Mouse (Mus musculus) heart, postnatal 0 days (tissue): Measurements from ENCODE around the gene Zfp747. TPM values are rescaled to one million over a fixed set of nuclear protein-coding genes. Genes with fewer than 3 reads are reported as not detected.
"Not testable (repeated sequence)": the region's sequence is repeated elsewhere in the genome, so short reads cannot be mapped to it uniquely, and the experiment has no call there.

Experiments used
- ATAC-seq: fragments of 200-750 bp; cut with Nextera tagmentation; 2 replicates; pipeline ENCODE4 v1.8.0; 2017; ENCODE audit warnings: low read depth, moderate number of reproducible peaks, moderate library complexity; ENCODE audit not compliant: insufficient read depth
- DNase-seq: peaks from one replicate; pipeline ENCODE4 v3.0.0-alpha.2; 2016; ENCODE audit warnings: low spot score
- H3K27ac ChIP-seq: fragments of 300-500 bp; sonication (generic); 2 replicates; pipeline ENCODE4 v1.5.1; 2014; ENCODE audit warnings: low read depth, mild to moderate bottlenecking
- H3K27me3 ChIP-seq: fragments of 300-500 bp; sonication (generic); 2 replicates; pipeline ENCODE4 v1.6.1; 2014; ENCODE audit warnings: low read length, mixed read lengths; ENCODE audit not compliant: control insufficient read depth, insufficient read depth
- H3K36me3 ChIP-seq: fragments of 300-500 bp; sonication (generic); replicated peaks from 2 replicates; pipeline ENCODE4 v1.6.1; 2014; ENCODE audit warnings: low read length, mixed read lengths; ENCODE audit not compliant: control insufficient read depth, insufficient read depth
- H3K4me1 ChIP-seq: fragments of 300-500 bp; sonication (generic); 2 replicates; pipeline ENCODE4 v1.6.1; 2014; ENCODE audit warnings: antibody characterized with exemption; ENCODE audit not compliant: control insufficient read depth, insufficient read depth
- H3K4me2 ChIP-seq: fragments of 300-500 bp; sonication (generic); 2 replicates; pipeline ENCODE4 v1.6.1; 2014; ENCODE audit warnings: low read depth, mild to moderate bottlenecking, low read length, moderate library complexity
- H3K4me3 ChIP-seq: fragments of 300-500 bp; sonication (generic); 2 replicates; pipeline ENCODE4 v1.5.1; 2014; ENCODE audit warnings: low read depth, low read length
- H3K9ac ChIP-seq: fragments of 300-500 bp; sonication (generic); replicated peaks from 2 replicates; pipeline ENCODE4 v1.6.1; 2014; ENCODE audit warnings: low read depth, low read length, mixed read lengths
- H3K9me3 ChIP-seq: fragments of 300-500 bp; sonication (generic); replicated peaks from 2 replicates; pipeline ENCODE4 v1.6.1; 2016; ENCODE audit warnings: low read length; ENCODE audit not compliant: control insufficient read depth
- CTCF ChIP-seq: IDR thresholded peaks from 2 replicates; pipeline ENCODE4 v1.5.1; 2016; ENCODE audit warnings: antibody characterized with exemption, control low read depth, low read depth
- EP300 ChIP-seq: IDR thresholded peaks from 2 replicates; pipeline ENCODE4 v1.6.1; 2016; ENCODE audit warnings: antibody characterized with exemption, low read depth
- WGBS: fragments of 180-500 bp; shearing (Covaris S2); extraction: QIAGEN DNeasy Blood & Tissue Kit; methylation state at CpG from one replicate; pipeline ENCODE4 v1.1.7; 2014; 5-methylcytosine and 5-hydroxymethylcytosine counted together
- polyA plus RNA-seq: library from polyadenylated mRNA; unstranded; fragments of >200 nt; fragmentation: Nextera tagmentation; extraction: Ambion mirVana; gene quantifications from 2 replicates; pipeline ENCODE4 v1.2.1, GENCODE M21; 2015
- total RNA-seq: library from RNA; depleted of rRNA; stranded (reverse); fragments of >200 nt; gene quantifications from 2 replicates; pipeline ENCODE4 v1.2.3, GENCODE M21; 2014; ENCODE audit warnings: low replicate concordance

Gene Zfp747
- total and polyA plus RNA-seq, 2 experiments from 2014 or later = 3.0 to 5.8 TPM

- no peak overlapping the region for H3K4me2 ChIP-seq
- no peaks in the 10 kb centered on the region for H3K27me3 ChIP-seq
- no peak overlapping the region for H3K9ac ChIP-seq
- H3K9me3 ChIP-seq = no peaks in the 10 kb centered on the region
- 30% methylated on average over 3 of the region's 3 CpGs for WGBS
- no peak overlapping the region for H3K27ac ChIP-seq
- no peaks in the 10 kb centered on the region for H3K36me3 ChIP-seq
- no peaks in the 10 kb centered on the region for H3K4me1 ChIP-seq
- no peak overlapping the region for H3K4me3 ChIP-seq
- DNase-seq (no peak), ATAC-seq (no peak)
- no peak for TF ChIP-seq CTCF
- TF ChIP-seq EP300 = no peak
Observed at GRCm38 (mm10) chr7:127366249-127366648, 9.6 kb downstream of the Zfp747 start.

GRCm38 (mm10) chr7:127364166-127364565 lies 11.7 kb downstream of the Zfp747 start:
- no peak for DNase-seq
- Histone ChIP-seq H3K27me3 (no peaks in the 10 kb centered on the region), H3K27ac (no peak overlapping the region)

GRCm38 (mm10) chr7:127363475-127363921 lies 12.4 kb downstream of the Zfp747 start:
- ATAC-seq (no peak), DNase-seq (no peak)
- no peaks in the 10 kb centered on the region for H3K27me3 ChIP-seq
- H3K4me3 ChIP-seq = peak overlapping the region; percentile 38
- H3K27ac ChIP-seq = no peak overlapping the region
- under 1% methylated on average over 24 of the region's 24 CpGs for WGBS
- no peaks in the 10 kb centered on the region for H3K9me3 ChIP-seq
- no peaks in the 10 kb centered on the region for H3K36me3 ChIP-seq
- H3K4me2 ChIP-seq = peak overlapping the region; percentile 58
- no peaks in the 10 kb centered on the region for H3K4me1 ChIP-seq
- TF ChIP-seq CTCF = no peak
- no peak for TF ChIP-seq EP300
- peak overlapping the region; percentile 41 for H3K9ac ChIP-seq

More at GRCm38 (mm10) chr7:127364166-127364565, 11.7 kb downstream of the Zfp747 start:
- Histone ChIP-seq H3K9ac (no peak overlapping the region; the same call in 1 of the 2 replicates), H3K36me3 (no peaks in the 10 kb centered on the region), H3K9me3 (no peaks in the 10 kb centered on the region), H3K4me3 (peak overlapping the region; percentile 38; the same call in 1 of the 2 replicates), H3K4me1 (no peaks in the 10 kb centered on the region), H3K4me2 (peak overlapping the region; percentile 58; the same call in 1 of the 2 replicates)
- no peak for TF ChIP-seq CTCF
- TF ChIP-seq EP300 = no peak
- WGBS = 68% methylated on average over 4 of the region's 4 CpGs
- ATAC-seq = no peak

DNA sequence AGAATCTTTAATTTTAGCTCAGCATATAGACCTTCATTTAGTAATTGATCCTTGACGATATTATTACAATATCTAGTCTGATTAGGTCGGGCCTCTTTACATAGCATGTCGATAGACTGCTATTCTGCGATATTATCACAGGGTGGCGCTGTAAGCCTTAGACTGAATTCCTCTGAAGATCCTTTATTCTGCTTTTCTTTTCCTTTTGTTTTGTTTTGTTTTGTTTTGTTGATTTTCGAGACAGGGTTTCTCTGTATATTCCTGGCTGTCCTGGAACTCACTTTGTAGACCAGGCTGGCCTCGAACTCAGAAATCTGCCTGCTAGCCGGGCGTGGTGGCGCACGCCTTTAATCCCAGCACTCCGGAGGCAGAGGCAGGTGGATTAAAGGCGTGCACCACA lies 13.4 kb downstream of the Zfp747 start:
- not testable (repeated sequence) for H3K36me3 ChIP-seq, ATAC-seq, H3K9me3 ChIP-seq, H3K27me3 ChIP-seq, H3K27ac ChIP-seq, H3K4me1 ChIP-seq, H3K9ac ChIP-seq
- Histone ChIP-seq H3K4me3 (peak overlapping the region; percentile 34), H3K4me2 (peak overlapping the region; percentile 53)
- peak; percentile 82 for TF ChIP-seq CTCF
- peak; percentile 69 for DNase-seq
- WGBS = 19% methylated on average over 13 of the region's 13 CpGs

DNA sequence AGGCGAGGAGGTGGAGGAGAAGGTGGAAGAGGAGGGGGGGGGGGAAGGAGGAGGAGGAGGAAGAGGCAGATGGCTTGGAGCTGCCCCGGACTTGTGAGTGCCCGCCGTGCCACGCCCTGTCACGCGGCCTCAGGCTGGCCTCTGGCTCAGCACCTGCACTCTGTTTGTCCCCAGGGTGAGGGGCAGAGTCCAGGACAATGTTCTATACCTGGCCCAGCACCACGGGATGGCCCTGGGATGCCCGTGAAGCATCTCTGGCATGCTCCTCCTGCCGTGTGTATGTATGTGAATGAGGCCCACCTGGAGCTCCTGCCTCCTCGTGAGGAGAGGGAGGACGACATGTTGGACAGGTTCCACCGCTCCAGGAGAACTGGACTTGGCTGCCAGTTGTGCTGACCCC lies 14.4 kb downstream of the Zfp747 start:
- H3K9ac ChIP-seq = no peak overlapping the region
- no peaks in the 10 kb centered on the region for H3K27me3 ChIP-seq
- H3K4me2 ChIP-seq = no peak overlapping the region
- no peaks in the 10 kb centered on the region for H3K9me3 ChIP-seq
- no peak overlapping the region for H3K27ac ChIP-seq
- no peak for TF ChIP-seq CTCF
- TF ChIP-seq EP300 = no peak
- H3K36me3 ChIP-seq = no peaks in the 10 kb centered on the region
- no peak for DNase-seq
- H3K4me3 ChIP-seq = no peak overlapping the region
- WGBS = 45% methylated on average over 13 of the region's 13 CpGs
- no peaks in the 10 kb centered on the region for H3K4me1 ChIP-seq
- no peak for ATAC-seq

- ATAC-seq = no peak
- Histone ChIP-seq H3K9me3 (no peaks in the 10 kb centered on the region), H3K9ac (no peak overlapping the region), H3K4me1 (no peaks in the 10 kb centered on the region), H3K36me3 (no peaks in the 10 kb centered on the region), H3K4me3 (no peak overlapping the region), H3K4me2 (no peak overlapping the region), H3K27me3 (no peaks in the 10 kb centered on the region), H3K27ac (no peak overlapping the region)
- DNase-seq = no peak
- TF ChIP-seq CTCF (no peak), EP300 (no peak)
- WGBS = 65% methylated on average over 4 of the region's 4 CpGs
Observed at GRCm38 (mm10) chr7:127360265-127360664, 15.6 kb downstream of the Zfp747 start.
